Mouse (Mus musculus) brain, embryonic 14.5 days (tissue): ENCODE results near the gene Cdk2ap2. TPM values are rescaled to one million over a fixed set of nuclear protein-coding genes. Genes with fewer than 3 reads are reported as not detected.
"Not testable (repeated sequence)": the region's sequence is repeated elsewhere in the genome, so short reads cannot be mapped to it uniquely, and the experiment has no call there.

Source experiments
- DNase-seq: peaks from one replicate; pipeline ENCODE4 v3.0.0-alpha.2; 2011; ENCODE audit warnings: low read depth
- CTCF ChIP-seq: fragments of 200-500 bp; IDR thresholded peaks from 2 replicates; pipeline ENCODE4 v1.5.1; 2012; ENCODE audit warnings: inconsistent platforms, mild to moderate bottlenecking, moderate library complexity, borderline replicate concordance; ENCODE audit not compliant: insufficient read depth, insufficient read length; ENCODE audit errors: extremely low read depth
- POLR2A ChIP-seq: fragments of 200-500 bp; IDR thresholded peaks from 2 replicates; pipeline ENCODE4 v1.6.1; 2012; ENCODE audit warnings: mild to moderate bottlenecking, inconsistent platforms, borderline replicate concordance; ENCODE audit not compliant: poor library complexity, insufficient read depth, insufficient read length, severe bottlenecking; ENCODE audit errors: extremely low read depth
- polyA plus RNA-seq: library from polyadenylated mRNA; depleted of rRNA; stranded (reverse); fragments of >200 nt; gene quantifications from 2 replicates; pipeline ENCODE4 v1.2.3, GENCODE M21; 2012; rRNA removed

Cdk2ap2 gene
- polyA plus RNA-seq, result 56.1 and 82.2 TPM in 2 replicates

DNA sequence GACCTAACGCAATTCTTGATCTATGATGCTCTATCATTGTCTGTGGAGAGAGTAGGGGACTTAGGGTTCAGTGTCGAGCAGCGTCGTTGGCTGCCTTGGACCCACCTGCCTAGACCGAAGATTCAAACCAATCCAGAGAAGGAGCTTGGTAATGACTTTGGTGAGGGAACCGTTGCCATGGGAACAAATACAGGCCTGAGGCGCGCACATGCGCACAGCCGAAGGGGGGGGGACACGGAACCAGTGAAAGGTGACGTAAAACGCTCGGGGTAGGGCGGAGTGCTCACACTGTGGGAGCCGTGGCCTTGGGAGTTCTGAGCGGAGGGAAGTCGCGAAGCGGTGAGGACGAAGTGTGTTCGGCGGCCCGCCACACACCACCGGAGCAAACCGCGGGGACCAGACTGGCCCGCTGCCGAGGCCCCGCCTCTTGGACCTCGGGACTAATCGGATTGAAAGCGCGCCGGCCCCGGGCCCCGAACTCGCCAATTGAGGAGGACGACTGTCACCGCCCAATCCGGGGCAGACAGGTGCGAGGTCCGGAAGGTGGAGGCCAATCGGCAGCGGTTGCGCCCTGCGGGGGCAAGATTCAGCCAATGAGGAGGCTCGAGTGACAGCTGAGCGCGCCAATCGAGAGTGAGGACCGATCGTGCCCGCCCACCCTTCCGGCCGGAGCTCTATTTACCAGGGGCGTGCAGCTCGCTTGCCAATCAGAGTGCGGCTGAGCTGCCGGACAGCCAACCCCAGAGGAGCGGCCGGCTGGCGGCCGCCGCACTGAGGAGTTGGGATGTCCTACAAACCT lies at the start of gene Cdk2ap2:
Gene Cdk2ap2 (plus strand): TSS at position 541 of the 799 bp plus-strand sequence.
- DNase-seq, result peak; percentile 99
- no peak for TF ChIP-seq CTCF
- peak; percentile 53; the same call in 1 of the 2 replicates for TF ChIP-seq POLR2A

DNA sequence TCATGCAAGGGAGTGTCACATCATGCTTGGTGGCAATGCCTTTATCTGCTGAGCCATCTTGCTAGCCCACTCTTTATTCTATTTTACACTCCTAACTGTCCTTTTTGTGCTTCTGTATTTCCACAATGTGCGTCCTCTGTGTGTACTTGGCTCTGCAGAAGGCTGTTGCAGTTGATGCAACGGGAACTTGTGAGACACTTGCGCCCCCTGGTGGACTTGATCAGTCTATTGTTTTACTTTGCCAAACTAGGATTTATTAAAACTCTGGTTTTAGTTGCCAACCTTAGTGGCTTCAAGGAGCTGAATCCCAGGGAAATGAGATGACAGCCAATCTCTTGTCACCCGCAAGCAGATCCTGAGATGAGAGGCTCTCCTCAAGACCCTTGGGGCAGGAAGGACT lies 49.1 kb upstream of the Cdk2ap2 start:
- DNase-seq, result peak; percentile 90
- TF ChIP-seq CTCF (peak; percentile 76; the same call in 1 of the 2 replicates), POLR2A (no peak)

- DNase-seq, result not testable (repeated sequence)
Observed at GRCm38 (mm10) chr19:4049069-4049468, 47.9 kb upstream of the Cdk2ap2 start.

DNA sequence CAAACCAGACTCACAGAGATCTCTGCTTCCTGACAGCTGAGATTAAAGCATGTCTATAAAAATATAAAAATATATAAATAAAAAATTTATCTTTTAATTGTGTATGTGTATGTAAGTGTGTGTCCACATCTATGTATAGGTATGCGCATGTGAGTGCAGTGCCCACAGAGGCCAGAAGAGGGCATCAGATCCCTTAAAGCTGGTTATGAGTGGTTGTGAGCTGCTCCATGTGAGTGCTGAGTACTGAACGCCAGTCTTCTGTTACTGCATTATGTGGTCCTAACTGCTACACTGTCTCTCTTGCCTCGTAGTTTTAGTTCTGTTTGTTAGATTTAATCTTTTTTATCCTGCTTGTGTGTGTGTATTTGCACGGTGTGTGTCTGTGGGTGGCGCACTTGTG lies 46.0 kb upstream of the Cdk2ap2 start:
- no peak for DNase-seq
- TF ChIP-seq CTCF (no peak), POLR2A (no peak)

DNA sequence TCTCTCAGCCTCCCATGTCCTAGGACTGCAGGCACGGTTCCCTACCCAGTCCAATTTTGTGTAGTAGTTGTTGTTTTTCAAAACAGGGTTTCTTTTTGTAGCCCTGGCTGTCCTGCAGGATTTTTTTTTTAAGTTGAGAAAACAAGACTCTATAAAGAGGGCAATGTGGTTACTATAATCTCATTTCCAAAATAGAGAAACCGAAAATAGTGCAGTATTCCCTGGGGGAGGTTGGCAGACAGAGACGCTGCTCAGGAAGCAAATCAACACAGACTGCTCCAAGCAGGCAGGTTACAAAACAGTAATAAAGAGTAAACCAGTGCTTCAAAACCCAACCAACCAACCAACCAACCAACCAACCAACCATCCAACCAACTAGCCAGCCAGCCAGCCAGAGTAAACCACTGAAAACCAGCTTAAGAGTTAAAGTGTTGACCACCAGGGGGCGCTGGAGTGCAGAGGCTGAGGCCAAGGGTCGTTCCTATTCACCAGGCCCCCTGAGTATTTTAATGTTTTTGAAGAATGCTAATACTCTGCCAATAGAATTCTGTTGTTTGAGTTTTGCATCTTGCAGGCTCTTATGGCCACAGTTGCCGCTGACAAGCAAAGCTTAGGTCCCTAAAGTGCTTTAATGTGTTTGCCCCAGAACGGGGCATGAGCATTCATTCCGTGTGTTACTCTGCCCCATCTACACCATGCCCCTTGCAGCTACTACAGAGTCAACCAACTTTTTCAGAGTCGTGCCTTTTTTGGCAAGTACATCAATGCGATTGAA lies 45.1 kb upstream of the Cdk2ap2 start:
- peak; percentile 62 for DNase-seq
- TF ChIP-seq POLR2A, result no peak
- peak; percentile 84 for TF ChIP-seq CTCF

DNA sequence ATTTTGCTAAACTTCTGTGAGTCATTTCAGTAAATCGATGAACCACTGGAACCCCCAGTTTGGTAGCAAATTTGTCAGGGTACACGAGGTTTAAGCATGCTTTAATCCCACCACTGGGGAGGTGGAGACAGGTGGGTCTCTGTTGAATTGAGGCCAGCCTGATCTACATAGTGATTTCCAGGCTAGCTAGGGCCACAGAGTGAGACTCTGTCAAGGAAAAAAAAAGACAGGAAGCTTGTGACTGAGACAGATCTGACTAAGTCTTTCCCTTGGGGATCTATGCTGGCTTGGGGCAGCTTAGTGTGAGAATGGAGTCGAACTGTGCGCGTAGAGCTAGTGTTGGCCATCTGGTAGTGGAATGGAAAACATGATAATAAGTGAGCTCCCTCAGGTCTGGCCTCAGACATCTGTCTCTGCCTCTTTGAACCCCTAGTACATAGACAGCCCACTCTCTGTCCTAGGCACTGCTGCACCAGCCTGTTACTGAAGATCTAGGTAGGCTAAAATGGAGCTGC lies 44.4 kb upstream of the Cdk2ap2 start:
- TF ChIP-seq CTCF (no peak), POLR2A (no peak)
- DNase-seq, result no peak

DNA sequence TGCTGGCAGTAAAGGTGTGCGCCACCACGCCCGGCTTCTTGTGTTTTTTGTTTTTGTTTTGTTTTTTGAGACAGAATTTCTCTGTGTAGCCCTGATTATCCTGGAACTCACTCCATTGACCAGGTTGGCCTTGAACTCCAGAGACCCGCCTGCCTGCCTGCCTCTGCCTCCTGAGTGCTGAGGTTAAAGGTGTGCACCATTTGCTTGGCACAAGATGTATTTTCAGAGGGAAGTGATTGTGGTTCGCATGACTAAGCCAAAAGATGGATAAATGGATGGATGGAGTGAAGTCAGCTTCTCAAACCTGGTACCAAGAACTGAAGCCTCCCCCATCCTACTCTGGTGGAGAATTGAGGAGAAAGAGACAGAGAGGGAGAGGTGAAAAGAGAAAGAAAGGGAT lies 42.4 kb upstream of the Cdk2ap2 start:
- DNase-seq, result no peak
- TF ChIP-seq POLR2A (no peak), CTCF (no peak)

DNA sequence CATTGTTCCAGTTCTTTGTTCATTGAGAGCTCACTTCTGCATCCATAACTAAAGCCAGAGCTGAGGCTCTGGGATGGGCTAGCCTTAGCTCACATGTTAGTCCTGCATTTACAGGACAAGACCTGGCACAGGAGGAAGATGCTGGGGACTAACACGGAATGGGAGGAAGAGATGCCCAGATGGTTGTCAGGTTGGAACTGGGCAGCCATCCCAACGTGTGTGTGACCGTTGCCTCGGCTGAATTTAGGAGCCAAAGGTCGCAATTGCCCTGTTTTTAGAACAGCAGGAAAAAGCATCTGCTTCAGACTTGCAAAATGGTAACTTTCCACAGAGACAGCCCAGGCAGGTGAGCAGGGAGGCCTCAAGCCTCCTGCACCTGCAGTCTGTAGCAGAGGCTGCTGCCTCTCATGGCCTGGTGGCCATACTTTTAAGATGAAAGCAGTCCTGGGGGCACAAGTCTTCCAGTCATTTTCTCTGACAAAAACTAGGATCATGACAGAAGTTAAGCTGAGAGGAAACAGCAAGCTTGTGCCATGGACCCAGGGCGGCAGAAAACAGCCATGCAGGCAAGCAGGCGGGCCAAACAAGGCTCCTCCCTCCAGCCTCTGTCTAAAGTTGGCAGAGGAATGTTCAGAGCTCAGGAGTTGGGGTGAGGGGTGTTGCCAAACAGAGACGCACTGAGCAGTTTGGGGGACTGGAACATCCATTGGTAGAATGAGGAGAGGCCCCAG lies 41.6 kb upstream of the Cdk2ap2 start:
- TF ChIP-seq CTCF (no peak), POLR2A (no peak)
- DNase-seq, result no peak

DNA sequence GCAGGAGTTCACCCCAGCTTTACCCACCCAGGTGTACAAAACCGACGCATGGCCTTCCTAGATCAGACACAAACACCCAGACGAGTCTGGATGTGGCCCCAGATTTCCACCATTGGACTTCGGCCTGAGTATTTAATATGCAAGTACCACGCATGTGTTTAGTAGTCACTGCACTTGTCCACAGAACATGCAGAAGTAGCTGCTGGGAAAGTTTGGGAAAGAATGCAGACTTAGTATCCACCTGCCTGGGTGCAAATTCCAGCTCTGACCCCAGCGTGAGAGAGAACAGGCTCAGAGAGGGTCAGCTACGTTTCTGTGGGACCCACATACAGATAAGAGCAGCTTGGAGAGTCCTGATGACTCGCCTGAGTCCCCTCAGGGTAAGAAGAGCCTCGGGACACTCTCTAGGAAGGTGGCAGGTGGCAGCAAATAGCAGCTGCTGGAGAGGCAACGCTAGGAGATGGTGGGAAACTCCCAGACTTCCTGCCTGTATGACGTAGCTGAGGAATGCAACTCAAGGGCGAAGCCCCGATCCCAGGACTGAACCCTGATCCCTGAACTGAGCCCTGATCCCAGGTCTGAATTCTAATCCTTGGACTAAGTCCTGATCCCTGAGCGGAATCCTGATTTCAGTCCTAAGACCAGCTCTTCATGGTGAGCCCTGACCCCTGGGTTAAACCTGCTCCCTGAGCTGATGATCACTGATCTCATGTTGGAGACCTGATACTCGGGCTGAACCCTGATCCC lies 40.9 kb upstream of the Cdk2ap2 start:
- no peak for DNase-seq
- TF ChIP-seq POLR2A, result no peak
- no peak for TF ChIP-seq CTCF

DNA sequence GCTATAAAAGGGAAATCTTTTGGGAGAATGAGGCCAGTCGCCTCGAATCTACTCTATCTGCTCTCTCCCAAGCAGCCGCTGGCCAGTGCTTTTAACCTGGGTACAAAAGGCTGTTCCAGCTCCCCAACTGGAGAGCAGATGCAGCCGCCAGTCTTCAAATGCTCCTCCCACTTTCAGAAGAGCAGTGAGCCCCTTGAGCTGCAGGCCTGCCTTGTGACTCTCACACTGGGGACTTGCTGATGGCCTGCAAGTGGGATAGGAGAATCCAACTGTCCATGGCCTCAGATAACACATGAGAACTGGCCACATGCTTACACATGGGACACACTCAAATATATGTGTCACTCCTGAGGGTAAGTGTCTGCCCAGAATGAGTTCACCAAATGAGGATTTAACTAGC lies 40.3 kb upstream of the Cdk2ap2 start:
- no peak for TF ChIP-seq POLR2A
- TF ChIP-seq CTCF, result no peak
- no peak for DNase-seq

- no peak for TF ChIP-seq POLR2A
- no peak for TF ChIP-seq CTCF
- no peak for DNase-seq
Observed at GRCm38 (mm10) chr19:4057389-4057788, 39.6 kb upstream of the Cdk2ap2 start.

- TF ChIP-seq CTCF (no peak), POLR2A (no peak)
- DNase-seq, result no peak
Observed at GRCm38 (mm10) chr19:4057962-4058361, 39.0 kb upstream of the Cdk2ap2 start.
